Mouse (Mus musculus) adrenal gland, adult 8-10 months (tissue): ENCODE measurements around the gene Armcx4. TPM values are rescaled to one million over a fixed set of nuclear protein-coding genes. Genes with fewer than 3 reads are reported as not detected.

Source experiments
- total RNA-seq, 4 experiments: library from RNA; stranded (reverse); gene quantifications; 2 replicates each; pipeline ENCODE4 v1.2.4; 2022

Gene Armcx4
- total RNA-seq, 4 experiments from 2014 or later, result 9.2 to 13.7 (median 10.2) TPM

Other genes with a start within 250 kb of the Armcx4 start
- not detected for gene Taf7l, start 210.0 kb upstream of the Armcx4 start, total RNA-seq
- gene Timm8a1, start 144.7 kb upstream of the Armcx4 start, total RNA-seq, result 10 to 100 TPM; 21.2 to 35.3 (median 30.4) TPM
- 1 to 10 TPM; 1.5 to 3.4 (median 1.8) TPM for gene Btk, start 102.9 kb upstream of the Armcx4 start, total RNA-seq
- 100 to 1,000 TPM; 153 to 265 (median 202) TPM for gene Rpl36a, start 100.9 kb upstream of the Armcx4 start, total RNA-seq
- 10 to 100 TPM; 13.5 to 20.7 (median 14.0) TPM for gene Gla, start 85.4 kb upstream of the Armcx4 start, total RNA-seq
- gene Hnrnph2, start 85.3 kb upstream of the Armcx4 start, total RNA-seq, result 100 to 1,000 TPM in 3 of 4 experiments, 10 to 100 TPM in 1; 97.9 to 112 (median 105) TPM
- gene Armcx1, start 31.4 kb downstream of the Armcx4 start, total RNA-seq, result 10 to 100 TPM; 17.2 to 33.8 (median 26.0) TPM
- 10 to 100 TPM in 2 of 4 experiments, 1 to 10 TPM in 2; 6.5 to 22.8 (median 13.3) TPM for gene Armcx6, start 64.9 kb downstream of the Armcx4 start, total RNA-seq
- gene Armcx3, start 70.1 kb downstream of the Armcx4 start, total RNA-seq, result 10 to 100 TPM; 38.0 to 63.9 (median 49.2) TPM
- gene Armcx2, start 122.7 kb downstream of the Armcx4 start, total RNA-seq, result 10 to 100 TPM; 33.8 to 79.3 (median 51.0) TPM